Mouse (Mus musculus) neural tube, embryonic 14.5 days (tissue): ENCODE measurements around the gene Tmem235. TPM values are rescaled to one million over a fixed set of nuclear protein-coding genes. Genes with fewer than 3 reads are reported as not detected.

Source experiments
- ATAC-seq: fragments of 200-750 bp; cut with Nextera tagmentation; 2 replicates; pipeline ENCODE4 v1.8.0; 2017; ENCODE audit warnings: low read depth, mild to moderate bottlenecking, moderate TSS enrichment, moderate library complexity
- H3K27ac ChIP-seq: fragments of 300-500 bp; sonication (generic); 2 replicates; pipeline ENCODE4 v1.5.1; 2014; ENCODE audit warnings: low read depth, mild to moderate bottlenecking, control low read depth, low read length, moderate library complexity, mixed read lengths
- H3K27me3 ChIP-seq: fragments of 300-500 bp; sonication (generic); 2 replicates; pipeline ENCODE4 v1.6.1; 2014; ENCODE audit warnings: low read length; ENCODE audit not compliant: control insufficient read depth, insufficient read depth
- H3K36me3 ChIP-seq: fragments of 300-500 bp; sonication (generic); 2 replicates; pipeline ENCODE4 v1.6.1; 2014; ENCODE audit warnings: low read length, mixed read lengths; ENCODE audit not compliant: control insufficient read depth, insufficient read depth
- H3K4me1 ChIP-seq: fragments of 300-500 bp; sonication (generic); 2 replicates; pipeline ENCODE4 v1.6.1; 2014; ENCODE audit warnings: low read length; ENCODE audit not compliant: control insufficient read depth, insufficient read depth
- H3K4me2 ChIP-seq: fragments of 300-500 bp; sonication (generic); 2 replicates; pipeline ENCODE4 v1.6.1; 2014; ENCODE audit warnings: mild to moderate bottlenecking, low read depth, low read length, control low read depth
- H3K4me3 ChIP-seq: fragments of 300-500 bp; sonication (generic); 2 replicates; pipeline ENCODE4 v1.5.1; 2014; ENCODE audit warnings: low read depth, low read length, control low read depth, mixed read lengths
- H3K9ac ChIP-seq: fragments of 300-500 bp; sonication (generic); replicated peaks from 2 replicates; pipeline ENCODE4 v1.6.1; 2014; ENCODE audit warnings: low read depth, mild to moderate bottlenecking, control low read depth, low read length, mixed read lengths
- H3K9me3 ChIP-seq: fragments of 300-500 bp; sonication (generic); 2 replicates; pipeline ENCODE4 v1.6.1; 2016; ENCODE audit warnings: low read length; ENCODE audit not compliant: control insufficient read depth
- WGBS: fragments of 180-500 bp; shearing (Covaris S2); extraction: QIAGEN DNeasy Blood & Tissue Kit; methylation state at CpG from one replicate; pipeline ENCODE4 v1.1.7; 2014; 5-methylcytosine and 5-hydroxymethylcytosine counted together
- polyA plus RNA-seq: library from polyadenylated mRNA; unstranded; fragments of >200 nt; fragmentation: Nextera tagmentation; extraction: Ambion mirVana; gene quantifications from 2 replicates; pipeline ENCODE4 v1.2.1, GENCODE M21; 2014

The Tmem235 gene
- polyA plus RNA-seq, 1 experiment from 2014 or later = 0.15 TPM

- no peak for ATAC-seq
- Histone ChIP-seq H3K27me3 (no peaks in the 10 kb centered on the region), H3K36me3 (no peaks in the 10 kb centered on the region), H3K27ac (no peak overlapping the region), H3K4me2 (no peak overlapping the region), H3K9me3 (no peaks in the 10 kb centered on the region), H3K4me1 (peaks cover 6% of the 10 kb centered on the region; the same call in 1 of the 2 replicates), H3K4me3 (no peak overlapping the region), H3K9ac (no peak overlapping the region)
- 88% methylated on average over 2 of the region's 2 CpGs for WGBS
These were observed 17.1 kb upstream of the Tmem235 start for GRCm38 (mm10) chr11:117843434-117843833.

DNA sequence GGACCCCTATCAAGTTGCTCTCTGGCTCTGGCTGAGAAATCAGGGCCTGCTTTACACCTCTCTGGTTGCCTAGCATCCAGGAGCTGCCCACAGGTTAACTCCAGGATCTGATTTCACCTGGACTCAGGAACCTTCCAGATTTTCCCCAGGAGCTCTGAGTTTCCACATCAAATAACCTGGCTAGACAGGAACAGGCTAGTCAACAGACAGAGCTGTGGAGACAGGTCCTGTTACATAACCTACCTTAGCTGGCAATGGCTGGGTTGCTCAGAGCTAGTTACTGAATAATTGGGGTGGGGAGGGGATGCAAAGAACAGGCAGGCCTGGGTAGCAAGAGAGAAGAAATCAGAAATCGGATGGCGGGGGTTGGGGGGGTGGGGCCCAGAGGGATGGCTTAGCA lies 15.6 kb upstream of the Tmem235 start:
- Histone ChIP-seq H3K9ac (no peak overlapping the region), H3K27me3 (no peaks in the 10 kb centered on the region), H3K27ac (no peak overlapping the region), H3K36me3 (no peaks in the 10 kb centered on the region), H3K4me2 (no peak overlapping the region), H3K4me1 (peaks cover 11% of the 10 kb centered on the region), H3K9me3 (no peaks in the 10 kb centered on the region), H3K4me3 (no peak overlapping the region)
- no peak for ATAC-seq
- WGBS = 90% methylated on average over 2 of the region's 2 CpGs

DNA sequence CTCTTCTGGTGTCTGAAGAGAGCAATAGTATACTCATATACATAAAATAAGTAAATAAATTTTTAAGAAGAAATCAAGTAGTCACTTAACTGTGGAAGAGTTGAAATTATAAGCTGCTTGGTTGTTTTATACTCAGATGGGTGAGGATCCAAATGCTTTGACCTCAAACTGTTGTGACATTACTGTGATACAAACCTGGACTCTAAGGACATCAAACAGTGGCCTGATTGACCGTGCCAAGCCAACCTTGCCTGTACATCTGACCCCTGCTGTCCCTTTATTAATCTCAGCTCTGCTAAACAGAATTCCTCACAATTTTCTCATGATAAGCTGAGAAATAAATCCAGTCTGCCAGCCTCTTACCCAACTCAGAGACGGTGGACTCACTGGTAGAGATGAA lies 14.9 kb upstream of the Tmem235 start:
- H3K27ac ChIP-seq = no peak overlapping the region
- ATAC-seq = no peak
- no peak overlapping the region for H3K4me3 ChIP-seq
- no peak overlapping the region for H3K9ac ChIP-seq
- no peaks in the 10 kb centered on the region for H3K27me3 ChIP-seq
- H3K4me2 ChIP-seq = no peak overlapping the region
- H3K4me1 ChIP-seq = peaks cover 11% of the 10 kb centered on the region
- no peaks in the 10 kb centered on the region for H3K36me3 ChIP-seq
- no peaks in the 10 kb centered on the region for H3K9me3 ChIP-seq
- 79% methylated on average over 2 of the region's 2 CpGs for WGBS

GRCm38 (mm10) chr11:117846640-117847039 lies 13.9 kb upstream of the Tmem235 start:
- no peaks in the 10 kb centered on the region for H3K9me3 ChIP-seq
- WGBS = 54% methylated on average over 5 of the region's 5 CpGs

DNA sequence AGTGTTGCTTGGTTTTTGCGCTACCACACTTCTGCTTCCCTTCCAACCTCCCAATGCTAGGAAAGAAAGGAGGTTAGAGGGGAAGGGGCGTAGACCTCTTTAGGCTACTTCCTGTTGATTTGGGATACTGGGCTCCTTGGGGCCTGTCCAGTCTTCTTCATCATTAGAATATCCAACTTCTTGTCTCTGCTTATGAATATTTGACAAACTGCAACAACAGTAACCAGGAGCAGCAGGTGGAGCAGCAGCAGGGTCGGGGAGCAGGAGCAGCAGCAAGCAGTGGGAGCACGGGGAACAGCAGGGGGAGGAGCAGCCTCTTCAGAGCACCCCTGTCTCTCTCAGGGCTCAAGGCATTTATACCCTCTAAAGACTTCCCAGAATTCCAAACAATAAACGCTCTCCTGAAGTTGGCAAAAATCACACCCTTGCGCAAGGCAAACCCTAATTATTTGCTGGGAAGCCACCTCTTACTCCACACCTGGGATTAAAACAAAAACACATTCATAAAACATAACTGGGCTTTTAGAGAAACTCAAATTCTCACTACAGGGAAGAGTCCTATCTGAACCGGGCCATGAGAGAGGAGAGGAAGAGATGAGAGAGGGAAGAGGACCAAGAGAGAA lies 12.8 kb upstream of the Tmem235 start:
- H3K4me1 ChIP-seq = peaks cover 11% of the 10 kb centered on the region
- H3K4me3 ChIP-seq = no peak overlapping the region
- H3K27ac ChIP-seq = peak overlapping the region; percentile 95; the same call in 1 of the 2 replicates
- no peak overlapping the region; the same call in 1 of the 2 replicates for H3K9ac ChIP-seq
- H3K36me3 ChIP-seq = no peaks in the 10 kb centered on the region
- H3K4me2 ChIP-seq = peak overlapping the region; percentile 83
- WGBS = 84% methylated on average over 7 of the region's 7 CpGs
- H3K9me3 ChIP-seq = no peaks in the 10 kb centered on the region
- ATAC-seq = no peak
- no peaks in the 10 kb centered on the region for H3K27me3 ChIP-seq

More at GRCm38 (mm10) chr11:117846640-117847039, 13.9 kb upstream of the Tmem235 start:
- no peak overlapping the region for H3K4me3 ChIP-seq
- no peaks in the 10 kb centered on the region for H3K36me3 ChIP-seq
- no peak overlapping the region for H3K27ac ChIP-seq
- ATAC-seq = no peak
- no peak overlapping the region for H3K9ac ChIP-seq
- no peaks in the 10 kb centered on the region for H3K27me3 ChIP-seq
- H3K4me2 ChIP-seq = no peak overlapping the region
- H3K4me1 ChIP-seq = peaks cover 11% of the 10 kb centered on the region

DNA sequence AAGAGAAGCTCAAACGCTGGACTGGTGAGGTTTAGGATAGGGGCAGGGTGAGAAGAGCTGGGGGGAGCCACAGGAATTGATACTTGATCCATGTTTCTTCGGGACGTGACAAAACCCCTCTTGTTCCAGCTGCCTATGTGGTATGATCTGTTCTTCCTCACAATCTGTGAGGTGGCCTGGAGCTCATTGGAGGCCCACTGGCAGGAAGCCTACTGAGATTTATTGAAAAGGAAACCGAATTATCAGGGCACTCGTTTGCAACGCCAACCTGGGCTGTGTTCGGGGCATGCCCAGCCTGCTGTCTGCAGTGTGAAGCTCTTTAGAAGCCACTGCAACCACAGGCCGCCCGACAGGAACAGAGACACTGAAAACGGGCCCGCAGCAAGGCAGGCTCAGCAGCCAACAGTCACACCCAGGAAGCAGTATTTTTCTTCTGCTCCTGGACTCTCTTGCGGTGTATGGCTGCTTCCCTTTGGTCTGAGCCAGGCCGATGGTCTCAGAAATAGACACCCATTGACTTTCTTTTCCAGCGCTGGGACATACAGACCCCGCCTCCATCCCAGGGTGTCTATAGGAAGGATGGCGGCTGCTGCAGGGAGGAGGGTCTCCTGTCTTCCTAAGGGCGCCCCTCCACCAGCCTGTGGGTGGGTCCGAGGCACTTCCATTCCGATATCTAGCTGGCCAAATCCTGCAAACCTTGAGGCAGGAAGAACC lies 12.1 kb upstream of the Tmem235 start:
- peak; percentile 86 for ATAC-seq

DNA sequence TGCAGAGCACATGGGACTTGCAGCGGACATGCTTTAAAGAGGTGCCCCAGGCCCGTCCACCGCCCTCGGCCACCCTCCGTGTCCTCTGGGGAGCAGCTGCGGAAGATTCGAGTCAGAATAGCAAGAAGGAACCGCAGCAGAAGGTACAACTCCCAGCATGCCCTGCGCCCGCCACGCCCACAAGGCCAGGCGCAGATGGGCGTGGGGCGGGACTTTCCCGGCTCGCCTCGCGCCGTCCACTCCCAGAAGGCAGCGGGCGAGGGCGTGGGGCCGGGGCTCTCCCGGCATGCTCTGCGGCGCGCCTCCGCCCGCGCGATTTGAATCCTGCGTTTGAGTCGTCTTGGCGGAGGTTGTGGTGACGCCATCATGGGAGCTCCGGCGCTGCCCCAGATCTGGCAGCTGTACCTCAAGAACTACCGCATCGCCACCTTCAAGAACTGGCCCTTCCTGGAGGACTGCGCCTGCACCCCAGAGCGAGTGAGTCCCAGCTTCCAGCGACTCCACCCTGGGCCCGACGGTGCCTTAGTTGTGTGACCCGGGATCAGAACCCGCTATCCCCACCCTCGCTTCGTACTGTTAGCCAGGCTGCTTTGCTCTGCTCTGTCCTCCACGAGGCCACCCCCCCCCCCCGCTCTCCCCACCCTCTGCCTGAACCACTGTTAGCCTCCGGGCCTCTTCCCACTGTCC lies 11.4 kb upstream of the Tmem235 start, which contains the start of gene Birc5:
Gene Birc5 (plus strand): TSS at position 267 of the 687 bp plus-strand sequence.
- H3K36me3 ChIP-seq = no peaks in the 10 kb centered on the region
- no peaks in the 10 kb centered on the region for H3K9me3 ChIP-seq
- H3K27me3 ChIP-seq = no peaks in the 10 kb centered on the region
- H3K4me1 ChIP-seq = peaks cover 11% of the 10 kb centered on the region
- peak within 1 kb of the TSS; percentile 95 for H3K27ac ChIP-seq
- under 1% methylated on average over 45 of the region's 51 CpGs for WGBS
- H3K4me2 ChIP-seq = peak within 1 kb of the TSS; percentile 83
- ATAC-seq = peak; percentile 93
- peak within 1 kb of the TSS; percentile 76 for H3K9ac ChIP-seq
- H3K4me3 ChIP-seq = peak within 1 kb of the TSS; percentile 48

More for the DNA sequence above, 12.1 kb upstream of the Tmem235 start:
- no peaks in the 10 kb centered on the region for H3K27me3 ChIP-seq
- H3K9me3 ChIP-seq = no peaks in the 10 kb centered on the region
- 8% methylated on average over 19 of the region's 19 CpGs for WGBS
- H3K4me2 ChIP-seq = peak overlapping the region; percentile 83
- H3K9ac ChIP-seq = peak overlapping the region; percentile 76
- H3K36me3 ChIP-seq = no peaks in the 10 kb centered on the region
- peak overlapping the region; percentile 95 for H3K27ac ChIP-seq
- peaks cover 11% of the 10 kb centered on the region for H3K4me1 ChIP-seq
- peak overlapping the region; percentile 48 for H3K4me3 ChIP-seq

GRCm38 (mm10) chr11:117852875-117853274 lies 7.7 kb upstream of the Tmem235 start:
- no peak overlapping the region for H3K4me2 ChIP-seq
- WGBS = 97% methylated on average over 3 of the region's 3 CpGs
- H3K27ac ChIP-seq = no peak overlapping the region
- no peak overlapping the region for H3K4me3 ChIP-seq
- no peak for ATAC-seq
- H3K4me1 ChIP-seq = peaks cover 11% of the 10 kb centered on the region
- H3K9ac ChIP-seq = no peak overlapping the region
- H3K36me3 ChIP-seq = no peaks in the 10 kb centered on the region
- no peaks in the 10 kb centered on the region for H3K9me3 ChIP-seq
- no peaks in the 10 kb centered on the region for H3K27me3 ChIP-seq

- H3K9me3 ChIP-seq = no peaks in the 10 kb centered on the region
- peaks cover 4% of the 10 kb centered on the region; the same call in 1 of the 2 replicates for H3K4me1 ChIP-seq
- H3K4me2 ChIP-seq = no peak overlapping the region
- no peak overlapping the region for H3K27ac ChIP-seq
- H3K4me3 ChIP-seq = no peak overlapping the region
- H3K36me3 ChIP-seq = no peaks in the 10 kb centered on the region
- no peak overlapping the region for H3K9ac ChIP-seq
- 95% methylated on average over 9 of the region's 9 CpGs for WGBS
- no peak for ATAC-seq
- H3K27me3 ChIP-seq = no peaks in the 10 kb centered on the region
These were observed 6.3 kb upstream of the Tmem235 start for GRCm38 (mm10) chr11:117854241-117854640.
